Mouse (Mus musculus) embryonic facial prominence, embryonic 11.5 days (tissue): ENCODE results near the gene Spata16. TPM values are rescaled to one million over a fixed set of nuclear protein-coding genes. Genes with fewer than 3 reads are reported as not detected.

Experiments
- ATAC-seq: fragments of 200-750 bp; cut with Nextera tagmentation; replicated peaks from 2 replicates; pipeline ENCODE4 v1.8.0; 2017; ENCODE audit warnings: low read depth; ENCODE audit not compliant: insufficient number of reproducible peaks, low FRiP score, low TSS enrichment
- DNase-seq: peaks from one replicate; pipeline ENCODE4 v3.0.0-alpha.2; 2015; ENCODE audit warnings: low spot score
- H3K27ac ChIP-seq: fragments of 300-500 bp; sonication (generic); replicated peaks from 2 replicates; pipeline ENCODE4 v1.5.1; 2014; ENCODE audit warnings: mild to moderate bottlenecking, low read depth, low read length, control low read depth
- H3K27me3 ChIP-seq: fragments of 300-500 bp; sonication (generic); 2 replicates; pipeline ENCODE4 v1.6.1; 2014; ENCODE audit warnings: mild to moderate bottlenecking, low read length, moderate library complexity, mixed read lengths; ENCODE audit not compliant: control insufficient read depth, insufficient read depth
- H3K36me3 ChIP-seq: fragments of 300-500 bp; sonication (generic); replicated peaks from 2 replicates; pipeline ENCODE4 v1.6.1; 2014; ENCODE audit warnings: low read depth, mild to moderate bottlenecking, low read length, moderate library complexity, mixed read lengths; ENCODE audit not compliant: control insufficient read depth, insufficient read depth
- H3K4me1 ChIP-seq: fragments of 300-500 bp; sonication (generic); 2 replicates; pipeline ENCODE4 v1.6.1; 2014; ENCODE audit warnings: low read length, mixed read lengths; ENCODE audit not compliant: control insufficient read depth, insufficient read depth
- H3K4me2 ChIP-seq: fragments of 300-500 bp; sonication (generic); 2 replicates; pipeline ENCODE4 v1.6.1; 2014; ENCODE audit warnings: low read depth, mild to moderate bottlenecking, control low read depth, low read length, moderate library complexity
- H3K4me3 ChIP-seq: fragments of 300-500 bp; sonication (generic); 2 replicates; pipeline ENCODE4 v1.5.1; 2014; ENCODE audit warnings: low read depth, low read length, control low read depth
- H3K9ac ChIP-seq: fragments of 300-500 bp; sonication (generic); replicated peaks from 2 replicates; pipeline ENCODE4 v1.6.1; 2014; ENCODE audit warnings: mild to moderate bottlenecking, control low read depth, low read length
- H3K9me3 ChIP-seq: fragments of 300-500 bp; sonication (generic); replicated peaks from 2 replicates; pipeline ENCODE4 v1.6.1; 2016; ENCODE audit warnings: mild to moderate bottlenecking, low read length, inconsistent platforms, mixed read lengths; ENCODE audit not compliant: control insufficient read depth
- WGBS: fragments of 180-500 bp; shearing (Covaris S2); extraction: QIAGEN DNeasy Blood & Tissue Kit; methylation state at CpG from one replicate; pipeline ENCODE4 v1.1.7; 2014; 5-methylcytosine and 5-hydroxymethylcytosine counted together
- polyA plus RNA-seq: library from polyadenylated mRNA; unstranded; fragments of >200 nt; fragmentation: Nextera tagmentation; extraction: Ambion mirVana; gene quantifications from 2 replicates; pipeline ENCODE4 v1.2.1, GENCODE M21; 2014

The Spata16 gene
- polyA plus RNA-seq, 1 experiment from 2014 or later: not detected

GRCm38 (mm10) chr3:26916607-26917006 is 279.2 kb downstream of the Spata16 start:
- no peaks in the 10 kb centered on the region for H3K9me3 ChIP-seq
- H3K9ac ChIP-seq: no peak overlapping the region
- no peak overlapping the region for H3K4me2 ChIP-seq
- no peak for ATAC-seq
- H3K4me3 ChIP-seq: no peak overlapping the region
- no peak overlapping the region for H3K27ac ChIP-seq
- no peaks in the 10 kb centered on the region for H3K27me3 ChIP-seq
- H3K4me1 ChIP-seq: no peaks in the 10 kb centered on the region
- no peaks in the 10 kb centered on the region for H3K36me3 ChIP-seq
- WGBS: 89% methylated on average over 1 of the region's 1 CpGs
- no peak for DNase-seq

GRCm38 (mm10) chr3:26920986-26921385 is 283.6 kb downstream of the Spata16 start:
- Histone ChIP-seq H3K9ac (no peak overlapping the region), H3K4me2 (no peak overlapping the region)
- DNase-seq: no peak

GRCm38 (mm10) chr3:26921576-26921975 is 284.2 kb downstream of the Spata16 start:
- Histone ChIP-seq H3K9ac (no peak overlapping the region), H3K27ac (no peak overlapping the region), H3K4me2 (no peak overlapping the region), H3K9me3 (no peaks in the 10 kb centered on the region), H3K36me3 (no peaks in the 10 kb centered on the region), H3K4me3 (no peak overlapping the region), H3K4me1 (no peaks in the 10 kb centered on the region), H3K27me3 (no peaks in the 10 kb centered on the region)
- WGBS: 87% methylated on average over 2 of the region's 2 CpGs
- no peak for ATAC-seq
- no peak for DNase-seq

More at GRCm38 (mm10) chr3:26920986-26921385, 283.6 kb downstream of the Spata16 start:
- no peak for ATAC-seq
- no peaks in the 10 kb centered on the region for H3K4me1 ChIP-seq
- no peak overlapping the region for H3K4me3 ChIP-seq
- H3K36me3 ChIP-seq: no peaks in the 10 kb centered on the region
- H3K27me3 ChIP-seq: no peaks in the 10 kb centered on the region
- no peaks in the 10 kb centered on the region for H3K9me3 ChIP-seq
- 25% methylated on average over 7 of the region's 7 CpGs for whole genome bisulfite sequencing
- no peak overlapping the region for H3K27ac ChIP-seq

- WGBS: 87% methylated on average over 5 of the region's 5 CpGs
- no peak overlapping the region for H3K9ac ChIP-seq
- DNase-seq (no peak), ATAC-seq (no peak)
- H3K4me3 ChIP-seq: no peak overlapping the region
- H3K4me2 ChIP-seq: no peak overlapping the region
- no peaks in the 10 kb centered on the region for H3K4me1 ChIP-seq
- no peak overlapping the region for H3K27ac ChIP-seq
- no peaks in the 10 kb centered on the region for H3K36me3 ChIP-seq
- H3K27me3 ChIP-seq: no peaks in the 10 kb centered on the region
- H3K9me3 ChIP-seq: no peaks in the 10 kb centered on the region
Measured at GRCm38 (mm10) chr3:26923391-26923790, 286.0 kb downstream of the Spata16 start.

GRCm38 (mm10) chr3:26924212-26924611 is 286.8 kb downstream of the Spata16 start:
- Histone ChIP-seq H3K36me3 (no peaks in the 10 kb centered on the region), H3K27me3 (no peaks in the 10 kb centered on the region), H3K4me3 (no peak overlapping the region), H3K9ac (no peak overlapping the region), H3K9me3 (no peaks in the 10 kb centered on the region), H3K27ac (no peak overlapping the region), H3K4me2 (no peak overlapping the region), H3K4me1 (no peaks in the 10 kb centered on the region)
- ATAC-seq (no peak), DNase-seq (no peak)
- WGBS: 78% methylated on average over 3 of the region's 3 CpGs

GRCm38 (mm10) chr3:26933079-26933478 is 295.7 kb downstream of the Spata16 start:
- H3K4me2 ChIP-seq: no peak overlapping the region
- H3K4me1 ChIP-seq: no peaks in the 10 kb centered on the region
- no peak for ATAC-seq
- no peak overlapping the region for H3K9ac ChIP-seq
- H3K36me3 ChIP-seq: no peaks in the 10 kb centered on the region
- H3K27me3 ChIP-seq: no peaks in the 10 kb centered on the region
- 83% methylated on average over 3 of the region's 3 CpGs for WGBS
- no peaks in the 10 kb centered on the region for H3K9me3 ChIP-seq
- no peak for DNase-seq
- H3K4me3 ChIP-seq: no peak overlapping the region
- no peak overlapping the region for H3K27ac ChIP-seq

- Histone ChIP-seq H3K4me3 (no peak overlapping the region), H3K27ac (no peak overlapping the region), H3K4me1 (no peaks in the 10 kb centered on the region), H3K4me2 (no peak overlapping the region), H3K36me3 (no peaks in the 10 kb centered on the region), H3K9ac (no peak overlapping the region), H3K27me3 (no peaks in the 10 kb centered on the region), H3K9me3 (no peaks in the 10 kb centered on the region)
- ATAC-seq: no peak
- whole genome bisulfite sequencing: 73% methylated on average over 22 of the region's 22 CpGs
- DNase-seq: no peak
Measured at GRCm38 (mm10) chr3:26936897-26937590, 299.6 kb downstream of the Spata16 start.

GRCm38 (mm10) chr3:26966776-26967175 is 329.4 kb downstream of the Spata16 start:
- H3K9me3 ChIP-seq: no peaks in the 10 kb centered on the region
- H3K27ac ChIP-seq: no peak overlapping the region
- DNase-seq (no peak), ATAC-seq (no peak)
- no peak overlapping the region for H3K4me3 ChIP-seq
- 85% methylated on average over 5 of the region's 5 CpGs for WGBS
- H3K9ac ChIP-seq: no peak overlapping the region
- H3K36me3 ChIP-seq: no peaks in the 10 kb centered on the region
- no peaks in the 10 kb centered on the region for H3K4me1 ChIP-seq
- no peaks in the 10 kb centered on the region for H3K27me3 ChIP-seq
- H3K4me2 ChIP-seq: no peak overlapping the region
